Mouse (Mus musculus) embryo, embryonic 11 days (tissue): ENCODE data around the gene Trib2.

ENCODE experiments used
- DNase-seq: peaks from one replicate; pipeline ENCODE4 v3.0.0-alpha.2; 2015

Gene Trib2

DNA sequence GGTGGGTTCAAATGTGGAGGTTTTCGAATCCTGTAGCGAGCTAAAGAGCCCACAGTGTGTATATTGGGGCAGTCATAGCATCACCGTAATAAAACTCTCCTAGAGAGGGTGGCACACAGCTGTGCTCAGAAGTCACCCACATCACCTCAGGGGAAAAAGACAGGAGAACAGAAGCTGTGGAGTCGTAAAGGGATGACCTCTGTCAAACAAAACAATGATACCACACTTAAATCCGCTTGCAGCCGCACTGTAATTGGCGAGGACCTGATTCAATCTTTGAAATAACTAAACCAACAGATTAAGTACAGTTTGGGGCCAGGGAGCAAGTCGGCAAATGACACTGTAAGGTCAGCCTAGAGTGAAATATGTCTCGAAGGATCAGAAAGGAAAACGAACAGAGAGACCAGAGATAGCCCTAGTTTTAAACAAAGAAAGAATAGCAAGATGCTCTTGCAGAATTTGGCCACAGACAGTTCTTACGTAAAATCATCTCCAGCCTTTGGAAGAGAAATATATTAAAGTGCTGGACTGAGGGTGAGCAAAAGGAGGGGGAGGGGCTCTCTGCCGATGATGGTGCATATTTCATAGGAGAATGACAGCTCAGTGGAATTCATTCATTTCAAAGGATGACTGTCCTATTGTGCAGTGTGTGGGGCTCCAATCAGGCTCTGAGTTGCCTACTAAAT lies 3.4 kb downstream of the Trib2 start:
- DNase-seq = peak; percentile 44

DNA sequence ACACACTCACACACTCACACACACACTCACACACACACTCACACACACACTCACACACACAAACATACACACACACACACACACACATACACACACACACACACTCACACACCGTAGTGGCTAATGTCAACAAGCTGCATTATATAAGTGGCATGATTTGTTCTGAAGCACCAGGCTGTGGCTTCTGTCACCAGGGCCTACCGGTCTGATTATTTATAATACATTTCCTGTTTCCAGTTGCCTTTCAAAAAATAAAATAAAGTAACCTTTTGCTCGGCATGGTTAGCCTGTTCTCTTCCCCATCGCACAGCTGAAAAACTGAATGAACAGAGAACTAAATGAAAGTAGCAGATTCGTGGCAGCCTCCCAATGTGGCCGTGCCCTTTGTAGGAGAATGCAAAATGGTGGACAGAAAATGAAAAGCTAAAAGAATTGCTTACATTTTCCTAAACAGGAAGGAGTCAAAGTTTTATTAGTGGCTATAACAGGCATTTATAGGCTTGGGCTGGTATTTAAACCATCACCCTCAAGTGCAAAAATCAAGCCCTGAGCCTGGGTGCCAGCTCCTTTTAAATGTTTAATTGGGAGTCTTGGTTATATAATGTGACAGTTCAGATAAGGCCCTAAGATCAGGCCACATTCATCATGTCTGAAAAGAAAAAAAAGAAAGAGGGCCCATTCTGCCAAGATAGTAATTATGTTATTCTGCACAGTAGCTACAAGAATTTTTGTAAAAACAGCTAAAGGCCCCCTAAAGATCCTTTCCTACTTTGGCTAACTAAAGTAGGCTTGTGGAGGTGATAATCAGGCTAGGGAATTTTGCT lies 4.4 kb downstream of the Trib2 start:
- peak; percentile 5 for DNase-seq

DNA sequence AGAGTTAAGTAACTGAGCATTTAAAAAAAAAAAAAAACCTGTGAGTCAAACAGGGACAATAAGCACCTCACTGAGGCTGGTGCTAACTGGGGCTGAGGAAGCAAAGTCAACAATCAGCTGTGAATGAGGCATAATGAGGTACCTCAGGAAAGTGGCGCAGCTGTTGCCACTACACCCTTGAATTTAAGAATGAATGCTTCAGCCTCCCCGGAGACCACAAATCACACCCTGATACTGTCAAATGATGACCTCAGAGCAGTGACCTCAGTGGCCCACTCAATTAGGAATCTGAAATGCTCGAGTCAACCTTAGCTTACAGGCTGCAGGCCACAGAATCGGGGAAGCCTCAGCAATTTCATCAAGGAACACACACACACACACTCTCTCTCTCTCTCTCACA lies 5.0 kb downstream of the Trib2 start:
- DNase-seq = peak; percentile 67

- no peak for DNase-seq
These were observed 5.8 kb downstream of the Trib2 start for GRCm38 (mm10) chr12:15810926-15811325.

DNA sequence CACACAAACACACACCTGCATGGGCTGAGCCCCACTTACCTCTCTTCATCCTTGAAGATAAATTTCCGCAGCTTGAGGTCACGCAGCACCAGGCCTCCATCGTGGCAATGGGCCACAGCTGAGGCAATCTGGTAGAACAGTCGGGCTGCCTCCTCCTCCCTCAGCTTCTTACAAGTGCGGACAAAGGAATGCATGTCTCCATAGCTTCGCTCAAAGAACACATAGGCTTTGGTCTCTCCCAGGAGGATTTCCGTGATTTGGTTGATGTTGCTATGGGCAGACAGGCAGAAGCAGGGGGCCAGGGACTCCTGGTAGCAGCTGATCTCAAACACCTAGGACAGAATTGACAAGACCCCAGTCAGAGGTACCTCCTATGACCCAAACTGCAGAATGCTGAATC lies 7.1 kb downstream of the Trib2 start:
- no peak for DNase-seq

DNA sequence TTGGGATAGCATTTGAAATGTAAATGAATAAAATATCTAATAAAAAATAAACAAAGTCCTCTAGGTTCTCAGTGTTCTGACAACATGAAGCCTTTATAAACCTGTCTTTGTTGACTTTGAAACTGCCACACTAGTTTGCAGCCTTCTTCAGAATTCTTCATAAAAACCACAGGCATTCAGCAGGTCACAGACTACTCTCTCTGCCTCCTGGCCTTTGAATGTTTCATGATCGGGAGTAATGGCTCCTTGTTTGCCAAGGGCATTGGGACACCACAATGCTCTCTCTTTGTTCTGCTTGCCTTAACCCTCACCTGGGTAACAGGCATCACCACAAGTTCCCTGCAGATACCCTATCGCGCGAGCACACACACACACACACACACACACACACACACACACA lies 7.5 kb downstream of the Trib2 start:
- DNase-seq = no peak

GRCm38 (mm10) chr12:15808186-15808800 lies 8.4 kb downstream of the Trib2 start:
- DNase-seq = no peak

DNA sequence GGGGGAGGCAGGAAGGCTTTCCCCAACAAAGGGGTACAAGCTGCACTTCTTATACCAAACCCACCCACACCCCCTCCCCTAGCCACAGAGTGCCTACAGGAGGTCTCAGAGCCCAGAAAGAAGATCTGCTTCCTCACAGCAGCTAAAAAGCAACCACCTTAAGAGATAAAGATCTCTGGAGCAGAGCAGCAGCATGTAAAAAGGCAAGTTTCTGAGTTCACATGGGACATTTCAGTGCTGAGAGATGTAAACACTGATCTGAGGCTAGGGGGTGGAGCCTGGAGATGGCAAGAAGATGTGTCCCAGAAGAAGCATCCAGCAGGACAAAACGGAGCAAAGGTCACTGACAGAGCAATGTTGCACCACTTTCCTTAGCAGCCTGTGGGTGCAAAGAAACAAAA lies 11.8 kb downstream of the Trib2 start:
- DNase-seq = no peak

DNA sequence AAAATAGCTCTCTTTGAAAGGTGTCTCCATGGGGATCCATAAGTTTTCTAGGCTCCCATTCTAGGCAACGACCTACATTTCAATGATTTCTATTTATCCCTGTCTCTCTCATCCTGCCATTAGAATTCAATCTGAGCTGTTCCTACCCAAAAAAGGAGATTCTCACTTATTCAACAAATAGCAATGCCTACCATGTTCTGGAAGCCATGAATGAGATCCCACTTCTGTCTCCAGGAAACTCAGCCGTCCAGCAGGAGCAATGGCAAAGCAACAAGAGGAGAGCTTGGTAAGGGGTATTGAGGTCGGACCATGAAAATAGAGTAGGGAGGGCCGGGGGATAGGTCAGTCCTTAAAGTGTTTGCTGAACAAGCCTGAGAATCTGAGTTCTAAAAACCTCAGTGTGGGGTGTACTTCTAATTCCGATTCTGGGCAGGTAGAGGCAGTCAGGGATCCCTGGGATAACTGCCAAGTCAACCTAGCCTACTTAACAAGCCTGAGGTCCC lies 12.7 kb downstream of the Trib2 start:
- DNase-seq = no peak

DNA sequence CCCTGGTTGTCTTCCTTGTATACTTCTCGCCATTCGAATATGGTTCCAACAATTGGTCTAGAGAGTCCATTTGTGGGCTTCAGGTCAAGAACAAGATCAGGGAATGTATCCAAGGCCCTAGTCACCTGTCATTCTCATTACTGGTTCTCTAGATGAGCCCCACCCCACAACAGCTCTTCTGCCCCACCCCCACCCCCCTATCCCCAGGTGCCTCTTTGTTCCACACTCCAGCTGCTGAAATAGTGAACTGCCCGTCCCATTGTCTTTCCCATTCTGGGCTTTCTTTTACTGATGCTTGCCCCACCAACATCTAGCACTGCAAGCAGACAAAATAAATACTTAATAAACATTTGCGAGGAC lies 15.2 kb downstream of the Trib2 start:
- DNase-seq = no peak

- DNase-seq = peak; percentile 51
These were observed 15.7 kb downstream of the Trib2 start for GRCm38 (mm10) chr12:15800914-15801570.

- DNase-seq = no peak
These were observed 16.4 kb downstream of the Trib2 start for GRCm38 (mm10) chr12:15800196-15800913.

DNA sequence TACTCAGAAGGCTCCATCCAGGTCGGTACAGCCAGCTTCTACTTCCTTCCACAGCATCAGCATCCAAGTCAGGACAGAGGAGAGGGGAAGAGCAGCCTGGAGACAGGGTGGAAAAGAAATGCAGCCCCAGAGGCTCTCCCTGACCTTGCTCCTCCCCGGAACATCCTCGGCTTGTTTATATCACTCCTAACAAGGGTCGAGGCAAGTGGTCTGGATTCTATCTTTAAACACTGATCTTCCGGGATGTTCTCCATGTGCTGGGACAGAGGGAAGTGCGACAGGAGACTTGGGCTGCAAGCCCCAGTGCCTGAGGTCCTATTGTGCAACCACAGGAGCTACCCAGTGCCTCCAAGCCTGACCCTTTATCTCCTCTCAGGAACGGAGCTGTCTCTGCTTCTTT lies 18.7 kb downstream of the Trib2 start:
- no peak for DNase-seq

DNA sequence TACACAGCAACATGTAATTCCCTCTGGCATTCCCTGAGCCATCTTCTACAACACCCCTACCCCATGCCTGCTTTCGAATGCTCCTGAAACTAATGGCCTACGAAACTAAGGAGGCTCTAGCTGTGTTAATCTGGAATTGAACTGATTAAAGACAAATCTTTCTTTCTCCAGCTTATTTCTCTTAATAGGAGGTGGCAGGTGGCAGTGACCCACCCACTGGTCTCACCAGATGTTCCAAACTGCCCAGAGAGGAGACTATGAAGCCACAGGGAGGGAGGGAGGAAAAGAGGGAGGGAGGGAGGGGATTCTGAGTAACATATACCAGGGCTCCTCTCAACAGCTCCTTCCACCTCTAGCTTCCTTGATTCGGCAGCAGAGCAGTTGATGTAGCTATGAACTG lies 20.8 kb downstream of the Trib2 start:
- no peak for DNase-seq

- DNase-seq = no peak
These were observed 23.4 kb downstream of the Trib2 start for GRCm38 (mm10) chr12:15793336-15793735.

DNA sequence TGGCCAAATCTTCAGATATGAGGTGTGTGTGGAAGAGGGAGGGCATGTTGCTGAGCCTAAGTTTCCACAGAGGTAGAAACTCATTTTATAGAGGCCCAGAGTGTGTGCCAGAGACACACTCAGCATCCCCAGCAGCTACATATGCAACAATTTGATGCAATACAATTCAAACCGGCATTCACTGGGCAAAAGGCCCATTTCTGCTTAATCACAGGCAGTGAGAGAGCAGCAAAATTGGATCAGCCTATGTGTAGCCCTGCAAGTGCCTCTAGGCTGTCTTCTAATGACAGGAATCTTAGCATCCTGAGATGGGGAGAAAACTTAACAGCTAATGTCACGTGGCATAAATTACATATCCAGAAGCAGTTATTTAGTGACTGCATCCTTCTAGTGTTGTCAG lies 26.5 kb downstream of the Trib2 start:
- no peak for DNase-seq

DNA sequence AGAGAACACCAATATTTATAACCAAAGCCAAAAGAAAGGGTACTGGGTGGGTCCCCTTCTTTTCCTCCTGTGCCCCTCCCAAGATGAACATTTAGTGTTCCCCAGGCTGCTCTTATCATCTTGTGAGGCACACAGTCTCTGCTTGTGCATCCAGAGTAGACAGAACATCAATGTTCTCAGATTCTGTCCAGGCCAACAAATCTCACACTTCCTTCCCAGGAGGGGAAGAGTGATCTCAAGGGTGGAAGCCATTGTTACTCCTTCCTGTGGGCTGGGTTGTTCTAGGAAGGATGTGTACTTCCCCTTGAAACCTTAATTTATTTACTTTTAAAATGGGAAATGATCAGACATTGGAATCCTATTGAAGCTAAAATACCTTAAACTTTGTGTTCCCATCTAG lies 39.7 kb downstream of the Trib2 start:
- DNase-seq = no peak

DNA sequence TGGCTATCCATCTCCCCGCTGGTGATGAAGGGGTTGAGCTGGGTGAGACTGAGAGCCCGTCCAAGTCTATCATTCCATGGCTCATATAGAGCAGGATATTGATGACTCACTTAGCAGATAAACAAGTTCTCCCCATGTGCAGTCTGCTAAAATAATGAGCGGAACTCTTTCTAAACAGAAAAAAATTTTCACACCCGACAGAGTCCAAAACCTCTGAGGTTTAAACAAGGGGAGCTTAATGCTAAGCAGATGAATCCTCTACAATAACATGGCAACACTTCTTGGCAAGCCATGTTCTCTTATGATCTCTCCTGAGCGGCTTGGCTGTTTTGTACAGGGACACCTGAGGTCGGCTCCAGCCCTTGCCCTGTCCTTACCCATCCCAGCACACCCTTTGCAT lies 45.0 kb downstream of the Trib2 start:
- DNase-seq = no peak

- no peak for DNase-seq
These were observed 48.2 kb downstream of the Trib2 start for GRCm38 (mm10) chr12:15768536-15768935.

DNA sequence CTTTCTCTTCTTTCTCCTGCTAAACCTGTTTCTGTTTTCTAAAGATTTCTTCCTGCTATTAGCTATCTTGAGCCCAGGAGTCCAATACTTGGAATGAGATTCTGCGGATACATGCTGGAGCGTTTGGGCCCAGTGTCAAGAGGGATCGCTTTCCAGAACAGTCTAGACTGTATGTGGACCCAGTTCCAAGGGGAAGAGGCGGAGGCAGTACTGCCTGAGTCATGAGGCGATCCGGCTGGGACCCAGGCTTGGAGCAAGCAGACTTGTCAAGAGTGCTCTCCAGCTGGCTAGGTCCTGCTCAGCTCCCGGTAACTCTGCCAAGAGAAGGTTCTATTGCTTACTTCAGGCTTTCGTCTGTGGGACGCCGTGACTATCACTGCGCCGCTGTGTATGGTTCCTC lies 50.7 kb downstream of the Trib2 start:
- DNase-seq = no peak

- DNase-seq = no peak
These were observed 51.5 kb downstream of the Trib2 start for GRCm38 (mm10) chr12:15765238-15765637.

DNA sequence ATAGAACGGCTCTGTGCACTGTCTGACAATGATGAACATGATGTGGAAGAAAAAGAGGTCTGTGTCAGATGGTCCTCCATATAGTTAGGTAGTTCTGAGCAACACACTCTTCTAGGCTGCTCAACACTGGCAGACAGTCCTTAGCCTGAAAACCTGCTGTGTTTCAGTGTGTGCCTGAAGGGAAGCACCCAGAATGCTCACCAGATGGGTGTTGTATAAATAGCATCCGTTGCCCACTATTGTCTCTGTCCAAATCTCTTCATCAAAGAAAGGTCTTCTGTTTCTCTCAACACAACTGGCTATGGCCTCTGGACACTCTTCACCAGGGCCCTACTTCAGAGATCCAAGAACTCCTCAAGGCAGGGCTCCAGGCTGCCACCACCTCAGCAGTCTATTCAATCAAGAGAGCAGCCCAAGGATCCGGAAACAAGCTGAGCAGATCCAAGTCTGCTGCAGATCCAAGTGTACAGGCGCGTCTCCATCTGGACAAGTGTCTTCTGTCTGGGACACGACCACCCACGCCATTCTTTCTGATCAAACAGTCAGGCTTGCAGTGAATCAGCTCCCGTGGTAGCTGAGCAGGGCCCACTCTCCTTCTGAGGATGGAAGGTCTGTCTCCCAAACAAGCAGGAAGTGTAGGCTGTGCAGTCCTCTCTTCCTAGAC lies 55.1 kb downstream of the Trib2 start:
- no peak for DNase-seq
